Mouse (Mus musculus) retina, postnatal 1 day (tissue): ENCODE results near the gene Ppil6.

Experiments
- DNase-seq: peaks from one replicate; pipeline ENCODE4 v3.0.0-alpha.2; 2012

Gene Ppil6

DNA sequence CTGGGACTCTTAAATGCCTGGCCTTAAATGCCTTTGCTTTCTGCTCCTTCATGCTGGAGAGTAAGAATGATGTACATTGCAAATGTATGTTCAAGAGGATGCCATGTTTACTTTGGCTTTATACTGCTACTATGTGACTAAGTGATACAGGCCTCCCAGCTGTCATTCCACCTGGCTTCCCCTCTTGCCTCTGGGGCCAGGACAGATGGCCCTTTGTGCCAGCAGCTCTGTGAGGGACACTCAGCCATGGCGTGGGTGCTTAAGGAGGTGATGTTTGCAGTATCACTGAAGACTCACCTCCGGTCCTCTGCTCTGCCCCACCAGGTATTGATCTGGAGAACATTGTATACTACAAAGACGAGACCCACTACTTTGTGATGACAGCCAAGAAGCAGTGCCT, 10.3 kb upstream of the Ppil6 start:
- DNase-seq, result no peak

DNA sequence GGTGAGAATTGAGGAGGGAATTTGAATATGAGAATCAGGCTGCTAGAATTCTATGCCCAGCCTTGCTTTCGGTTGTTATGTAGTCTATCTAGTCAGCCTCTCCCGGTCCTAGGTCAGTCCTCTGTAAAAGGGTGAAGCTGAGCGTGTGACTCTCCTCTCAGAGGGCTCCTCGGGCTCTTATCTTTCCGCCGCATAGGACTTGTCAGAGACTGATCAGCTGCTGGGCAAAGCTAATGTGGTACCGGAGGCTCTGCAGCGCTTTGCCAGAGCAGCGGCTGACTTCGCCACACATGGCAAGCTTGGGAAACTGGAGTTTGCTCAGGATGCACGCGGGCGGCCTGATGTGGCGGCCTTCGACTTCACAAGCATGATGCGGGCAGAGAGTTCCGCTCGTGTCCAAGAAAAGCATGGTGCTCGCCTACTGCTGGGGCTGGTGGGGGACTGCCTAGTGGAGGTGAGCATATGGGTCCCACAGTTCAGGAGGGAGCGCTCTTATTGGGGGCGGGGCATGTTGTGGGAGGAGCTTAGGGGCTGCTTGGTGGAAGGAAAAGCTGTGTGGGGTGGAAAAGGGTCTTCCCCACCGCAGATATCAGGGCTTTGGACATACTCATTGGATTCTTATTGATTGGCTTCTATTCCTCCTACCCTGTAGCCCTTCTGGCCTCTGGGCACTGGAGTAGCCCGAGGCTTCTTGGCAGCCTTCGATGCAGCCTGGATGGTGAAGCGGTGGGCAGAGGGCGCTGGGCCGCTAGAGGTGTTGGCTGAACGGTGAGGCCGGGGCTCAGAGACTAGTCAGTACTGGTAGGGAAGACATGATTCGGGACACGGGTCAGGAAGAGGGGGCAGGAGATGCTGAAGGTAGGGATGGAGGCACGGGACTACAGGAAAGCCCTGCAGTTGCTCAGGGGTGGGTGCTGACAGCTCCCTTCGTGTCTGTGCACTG, 9.0 kb upstream of the Ppil6 start:
- no peak for DNase-seq

DNA sequence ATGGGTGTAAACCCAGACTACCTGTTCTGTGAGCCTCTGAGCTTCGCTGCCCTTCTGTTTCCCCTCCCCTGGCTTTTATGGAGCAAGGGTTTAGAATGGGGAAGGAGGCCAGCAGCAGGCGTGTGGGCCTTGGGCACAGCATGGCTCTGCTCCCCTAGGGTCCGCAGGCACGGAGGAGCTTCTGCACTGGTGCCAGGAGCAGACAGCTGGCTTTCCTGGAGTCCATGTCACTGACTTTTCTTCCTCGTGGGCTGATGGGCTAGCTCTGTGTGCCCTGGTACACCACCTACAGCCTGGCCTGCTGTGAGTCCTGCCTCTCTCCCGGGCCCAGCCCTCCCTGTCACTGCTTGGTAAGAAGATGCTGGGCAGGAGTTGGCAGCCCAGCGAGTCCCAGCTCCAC, 7.8 kb upstream of the Ppil6 start:
- no peak for DNase-seq

DNA sequence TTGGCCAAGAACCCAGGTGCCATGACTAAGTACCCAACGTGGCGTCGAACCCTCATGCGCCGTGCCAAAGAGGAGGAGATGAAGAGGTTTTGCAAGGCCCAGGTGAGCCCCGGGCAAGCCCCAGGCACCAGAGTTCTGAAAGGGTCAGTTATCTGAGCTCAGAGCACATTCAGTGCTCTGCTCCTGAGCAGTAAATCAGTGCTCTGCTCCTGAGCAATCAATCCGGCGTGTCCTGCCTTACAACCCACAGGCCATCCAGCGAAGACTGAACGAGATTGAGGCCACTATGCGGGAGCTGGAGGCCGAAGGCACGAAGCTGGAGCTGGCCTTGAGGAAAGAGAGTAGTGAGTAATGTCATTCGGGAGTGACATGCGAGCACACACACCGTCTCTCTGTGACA, 4.5 kb upstream of the Ppil6 start:
- no peak for DNase-seq

DNA sequence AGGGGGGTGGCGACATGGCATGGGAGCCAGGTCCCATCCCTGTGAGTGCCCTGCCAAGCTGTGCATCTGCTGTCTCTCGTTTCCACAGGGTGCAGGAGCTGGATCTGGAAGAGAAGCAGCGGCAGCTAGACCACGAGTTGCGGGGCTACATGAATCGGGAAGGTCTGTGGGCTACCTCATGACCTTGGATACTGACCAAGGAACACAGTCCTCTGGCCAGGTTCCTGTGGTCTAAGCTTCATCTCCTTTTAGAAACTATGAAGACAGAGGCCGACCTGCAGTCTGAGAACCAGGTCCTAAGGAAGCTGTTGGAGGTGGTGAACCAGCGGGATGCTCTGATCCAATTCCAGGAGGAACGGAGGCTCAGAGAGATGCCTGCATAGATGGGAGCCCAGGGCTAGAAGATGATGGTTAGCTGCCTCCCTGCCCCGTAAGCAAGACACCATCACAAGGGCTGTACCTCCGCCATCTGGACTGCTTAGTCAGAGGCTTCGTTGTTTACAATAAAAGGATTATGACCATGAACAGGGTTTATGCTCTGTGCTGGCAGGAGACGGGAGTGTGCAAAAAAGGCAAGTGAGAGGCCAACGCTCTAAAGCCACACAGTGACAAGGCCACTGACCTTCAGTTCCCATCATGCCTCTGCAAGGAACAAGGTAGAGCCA, 3.6 kb upstream of the Ppil6 start:
- no peak for DNase-seq

DNA sequence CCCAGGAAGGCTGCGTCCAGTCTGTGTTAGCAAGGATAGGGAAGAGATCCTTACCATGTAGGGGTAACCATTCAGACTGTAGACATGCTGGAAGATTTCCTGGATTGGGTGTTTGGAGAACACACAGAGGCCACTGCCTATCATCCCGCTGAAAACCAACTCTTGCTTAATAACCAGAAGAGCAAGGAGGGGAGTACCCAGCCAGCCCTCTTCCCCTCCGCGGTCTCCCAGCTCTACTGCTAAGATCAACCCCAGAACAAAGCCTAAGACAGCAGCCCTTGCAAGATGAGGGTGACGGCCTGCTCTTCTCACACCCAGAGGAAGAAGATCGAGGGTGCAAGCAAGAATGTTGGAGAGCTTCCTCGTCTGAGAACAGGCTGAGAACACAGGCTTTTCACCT, 1.4 kb upstream of the Ppil6 start:
- no peak for DNase-seq

DNA sequence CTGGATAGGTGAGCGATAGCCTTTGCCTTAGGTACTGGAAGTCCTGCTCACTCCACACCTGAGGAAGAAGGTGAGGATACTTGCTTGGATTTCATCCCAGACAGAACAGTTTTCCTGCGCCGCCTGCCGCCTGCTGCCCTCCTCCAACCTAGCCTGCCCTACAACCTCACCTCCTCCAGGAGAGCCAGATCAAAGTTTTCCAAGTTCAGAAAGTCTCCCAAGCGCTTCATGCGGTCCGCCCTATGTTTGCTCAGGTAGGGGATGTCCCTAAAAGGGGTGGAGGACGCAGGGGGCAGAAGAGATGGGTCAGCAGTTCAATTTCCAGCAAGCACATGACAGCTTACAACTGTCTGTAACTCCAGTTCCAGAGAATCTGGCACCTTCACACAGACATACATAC, 945 bp upstream of the Ppil6 start:
- DNase-seq, result no peak

DNA sequence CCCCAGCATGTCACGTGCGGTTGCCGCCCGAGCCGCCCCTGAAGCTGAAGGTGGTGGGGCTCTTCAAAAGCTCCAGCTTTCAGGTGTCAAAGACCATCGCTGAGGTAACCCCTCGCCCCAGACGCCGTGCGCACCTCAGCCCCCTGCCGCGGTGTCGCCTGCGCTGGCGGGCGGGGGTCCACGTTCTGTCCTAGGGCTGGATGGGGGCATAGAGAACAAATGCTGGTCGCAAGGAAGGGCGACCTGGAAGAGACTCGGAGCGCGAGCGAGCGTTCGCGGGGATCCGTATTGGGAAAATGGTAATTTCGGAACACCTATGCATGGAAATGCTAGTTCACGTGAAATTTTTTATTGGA, 257 bp downstream of the Ppil6 start:
- no peak for DNase-seq

DNA sequence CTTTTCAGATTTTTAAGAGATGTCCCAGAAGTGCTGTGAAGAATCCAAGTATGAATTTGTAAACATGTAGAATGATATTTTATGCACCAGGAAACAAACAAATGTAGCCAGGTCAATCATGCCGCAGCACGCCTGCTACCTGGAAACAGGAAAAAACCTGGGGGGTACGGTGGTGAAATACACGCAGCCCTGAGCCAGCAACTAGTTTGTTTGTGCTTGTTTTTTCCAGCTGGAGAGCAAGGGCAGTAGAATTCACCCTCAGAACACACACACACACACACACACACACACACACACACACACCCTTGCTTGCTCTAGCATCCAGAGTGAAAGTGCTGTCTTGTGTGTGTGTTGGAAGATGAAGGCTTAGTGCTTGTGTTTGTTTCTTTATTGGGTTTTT, 872 bp downstream of the Ppil6 start:
- peak; percentile 50 for DNase-seq

DNA sequence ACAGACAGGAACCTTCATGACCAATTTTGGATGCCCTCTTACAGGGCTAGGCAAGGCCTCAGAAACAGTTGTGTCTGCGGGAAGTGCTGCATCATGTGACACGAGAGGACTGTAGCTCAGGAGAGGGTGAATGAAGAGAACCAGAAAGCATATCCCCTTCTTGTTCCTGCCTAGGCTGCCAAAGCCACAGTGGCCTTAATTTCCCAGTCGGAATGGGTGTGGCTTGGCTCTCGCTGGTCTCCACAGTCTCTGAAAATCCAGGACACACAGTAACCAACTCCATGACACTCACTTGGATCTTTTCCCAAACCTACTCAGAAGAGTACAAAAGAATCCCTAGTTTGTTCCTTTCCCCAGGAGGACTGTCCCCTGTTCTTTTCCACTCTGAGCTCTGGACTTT, 10.7 kb downstream of the Ppil6 start:
- peak; percentile 30 for DNase-seq

DNA sequence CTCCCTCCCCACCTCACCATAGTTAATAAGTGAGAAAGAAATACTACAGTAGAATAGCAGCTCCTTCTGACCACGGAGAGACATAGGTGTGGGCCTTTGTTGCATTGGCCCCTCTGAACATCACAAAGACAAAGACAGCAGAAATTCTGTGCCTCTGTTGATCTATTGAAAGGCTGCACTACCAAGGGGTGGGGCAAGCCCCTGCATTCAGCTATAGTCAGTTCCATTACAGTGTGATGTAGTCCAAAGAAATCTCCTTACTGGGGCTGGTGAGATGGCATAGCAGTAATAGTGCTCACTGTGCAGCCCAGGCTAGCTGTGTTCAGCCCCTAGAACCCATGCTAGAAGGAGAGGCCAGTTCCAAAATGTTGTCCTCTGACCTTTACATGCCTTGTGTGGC, 14.8 kb downstream of the Ppil6 start:
- no peak for DNase-seq

DNA sequence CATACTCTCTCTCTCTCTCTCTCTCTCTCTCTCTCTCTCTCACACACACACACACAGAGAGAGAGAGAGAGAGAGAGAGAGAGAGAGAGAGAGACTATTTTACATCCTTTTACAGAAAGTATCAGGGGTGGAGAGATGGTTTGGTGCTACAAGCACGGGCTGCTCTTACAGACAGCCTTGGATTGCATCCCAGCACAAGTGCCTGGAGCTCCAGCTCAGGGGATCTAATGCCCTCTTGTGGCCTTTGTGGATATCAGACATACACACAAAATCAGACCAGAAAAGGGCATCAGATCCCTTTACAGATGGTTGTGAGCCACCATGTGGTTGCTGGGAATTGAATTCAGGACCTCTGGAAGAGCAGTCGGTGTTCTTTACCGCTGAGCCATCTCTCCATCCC, 15.2 kb downstream of the Ppil6 start:
- peak; percentile 89 for DNase-seq

DNA sequence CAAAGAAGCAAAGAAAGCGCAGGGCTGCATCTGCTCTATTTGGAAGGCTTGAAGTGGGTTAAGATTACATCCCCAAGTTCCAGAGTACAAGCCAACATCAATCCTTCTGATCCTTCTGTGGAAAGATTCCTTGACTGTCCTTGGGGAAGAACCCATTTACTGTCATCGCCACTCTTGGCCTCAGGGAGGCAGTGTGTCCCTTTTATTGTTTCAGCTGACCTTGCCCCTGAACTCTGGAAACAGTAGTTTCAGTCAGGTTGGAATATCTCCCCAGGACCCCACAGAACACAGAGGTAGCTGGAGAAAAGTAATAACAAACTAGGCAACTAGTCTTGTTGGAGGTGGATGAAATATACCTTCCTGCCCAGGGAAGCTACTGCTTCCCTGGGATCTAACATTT, 18.9 kb downstream of the Ppil6 start:
- DNase-seq, result peak; percentile 50

DNA sequence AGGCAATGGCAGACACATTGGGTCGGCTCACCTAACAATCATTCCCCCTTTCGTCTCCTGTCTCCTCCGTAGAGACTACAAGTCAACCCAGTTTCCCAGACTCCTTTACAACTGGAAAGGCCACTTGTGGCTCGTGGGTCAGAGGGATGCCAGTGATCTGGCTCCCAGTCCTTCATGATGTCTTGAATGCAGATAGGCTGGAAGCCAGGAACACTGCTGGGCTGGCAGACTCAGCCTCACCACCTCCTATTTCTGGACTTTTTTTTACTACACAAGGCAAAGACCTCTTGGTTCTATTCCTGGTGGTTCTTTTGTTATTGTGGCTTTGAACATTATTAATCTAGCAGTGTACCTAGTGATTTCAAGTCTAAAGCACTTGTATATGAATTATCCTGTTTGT, 24.1 kb downstream of the Ppil6 start:
- no peak for DNase-seq

DNA sequence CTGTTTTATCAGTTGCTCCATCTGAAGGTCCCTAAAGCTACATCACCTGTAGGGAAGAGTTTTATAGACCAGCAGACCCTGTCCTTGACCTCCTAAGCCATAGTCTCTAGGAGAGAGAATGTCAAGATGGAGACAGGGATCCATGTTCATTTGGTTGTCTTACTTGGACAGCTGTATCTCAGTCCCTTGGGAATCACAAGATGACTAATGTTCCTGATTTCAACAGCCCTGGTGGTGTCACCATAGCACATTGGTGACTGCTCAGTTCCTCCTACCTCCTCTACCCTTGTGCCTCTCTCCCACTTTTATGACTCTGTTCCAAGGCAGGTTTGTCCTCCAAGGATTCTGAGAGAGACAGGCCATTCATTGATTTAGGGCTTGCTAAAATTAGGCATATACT, 24.7 kb downstream of the Ppil6 start:
- no peak for DNase-seq

DNA sequence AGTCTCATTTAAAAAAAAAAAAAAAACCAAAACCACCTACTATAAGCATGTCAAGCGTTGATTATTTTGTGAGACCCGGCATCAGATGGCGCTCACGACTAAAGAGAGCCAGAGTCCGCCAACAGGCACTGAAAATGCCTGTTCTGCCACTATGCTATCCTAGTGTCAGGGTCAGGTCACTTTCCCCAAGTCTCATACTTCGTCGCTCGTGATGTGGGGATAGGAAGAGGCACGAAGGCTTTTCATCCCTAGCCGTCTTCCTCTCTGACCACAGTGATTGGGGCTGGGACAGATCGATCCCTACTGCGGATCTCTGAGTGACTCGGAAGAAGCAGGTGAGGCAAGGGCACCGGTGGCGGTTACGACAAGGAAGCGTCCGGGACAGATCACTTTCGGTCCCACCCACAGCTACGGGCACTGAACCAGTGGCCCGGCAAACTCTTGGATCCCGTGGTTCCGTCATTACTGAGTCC, 28.3 kb downstream of the Ppil6 start:
- peak; percentile 86 for DNase-seq

DNA sequence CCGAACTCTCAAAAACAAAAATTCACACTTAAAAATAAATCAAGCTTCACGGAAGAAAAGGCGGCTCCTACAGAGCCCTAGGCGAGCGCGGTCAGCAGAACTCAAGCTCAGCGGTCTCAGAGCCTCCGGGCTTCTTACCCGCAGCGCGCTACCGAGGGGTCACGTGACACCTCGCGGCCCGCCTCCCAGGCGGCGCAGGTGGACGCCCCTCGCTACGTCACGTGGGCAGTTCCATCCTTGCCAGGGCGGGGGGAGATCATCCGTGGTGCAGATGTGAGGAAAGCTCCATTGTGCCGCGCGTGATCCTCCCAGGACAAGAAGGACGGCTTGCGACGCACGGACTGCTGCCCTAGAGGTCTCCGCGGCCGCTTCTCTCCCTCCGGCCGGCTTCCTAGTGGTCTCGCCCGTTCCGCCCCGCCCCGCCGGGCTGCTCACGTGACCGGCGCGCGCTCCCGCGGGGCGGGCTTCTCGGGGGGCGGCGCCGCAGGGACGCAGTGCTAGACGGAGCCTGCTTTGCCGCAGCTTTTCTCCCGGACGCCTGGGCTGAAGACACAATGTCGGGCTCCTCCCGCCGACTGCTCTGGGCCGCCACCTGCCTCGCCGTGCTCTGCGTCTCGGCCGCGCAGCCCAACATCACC, 28.9 kb downstream of the Ppil6 start, which contains the start of gene Cd164:
TSS of gene Cd164 (plus strand) at position 434 of the 638 bp plus-strand sequence.
- peak; percentile 98 for DNase-seq

DNA sequence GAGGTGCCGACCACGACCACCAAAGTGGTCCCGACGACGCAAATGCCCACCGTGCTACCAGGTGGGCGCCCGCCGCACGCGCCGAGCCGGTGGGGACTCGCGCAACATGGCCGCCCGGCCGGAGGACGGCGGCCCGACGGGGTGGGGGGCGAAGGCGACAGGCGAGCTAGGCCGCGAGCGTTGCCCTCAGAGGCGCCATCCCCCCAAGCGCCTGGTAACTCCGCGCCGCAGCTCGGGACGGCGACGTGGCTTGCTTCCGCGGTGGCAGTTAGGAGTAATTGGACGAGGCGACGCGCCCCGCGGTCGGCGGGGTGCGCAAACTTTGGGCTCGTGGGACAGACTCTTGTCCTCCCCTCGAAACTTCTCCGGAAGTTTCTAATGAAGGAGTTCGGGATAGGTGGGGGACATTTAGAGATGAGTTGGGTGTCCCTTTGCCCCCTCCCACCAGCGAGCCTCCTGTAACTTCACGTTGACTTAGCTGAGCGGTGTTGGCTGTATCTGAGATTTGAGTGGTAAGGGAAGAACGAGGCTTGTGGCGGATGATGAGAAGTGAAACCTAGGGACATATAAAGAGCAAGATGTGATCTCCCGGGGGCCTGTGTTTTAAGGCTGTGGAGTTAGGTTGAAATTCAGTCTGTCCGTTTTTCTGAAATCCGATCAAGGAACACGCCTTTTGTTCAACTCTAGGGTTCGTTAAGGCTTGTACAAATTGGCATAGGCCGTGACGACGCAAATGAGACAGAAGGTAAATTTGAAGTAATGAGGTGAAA, 29.6 kb downstream of the Ppil6 start:
- no peak for DNase-seq

DNA sequence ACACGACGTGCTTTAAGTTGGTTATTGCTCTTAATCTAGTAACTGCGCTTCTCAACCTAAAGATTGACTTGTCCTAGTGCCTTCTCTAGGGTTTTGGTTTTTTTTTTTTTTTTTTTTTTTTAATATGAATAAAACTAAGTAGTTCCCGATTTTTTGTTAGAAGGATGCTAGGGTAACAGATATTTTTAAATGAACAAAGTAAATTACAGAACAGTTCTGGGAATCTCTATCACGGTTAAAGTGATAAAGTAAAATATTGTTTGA, 30.1 kb downstream of the Ppil6 start:
- DNase-seq, result no peak

DNA sequence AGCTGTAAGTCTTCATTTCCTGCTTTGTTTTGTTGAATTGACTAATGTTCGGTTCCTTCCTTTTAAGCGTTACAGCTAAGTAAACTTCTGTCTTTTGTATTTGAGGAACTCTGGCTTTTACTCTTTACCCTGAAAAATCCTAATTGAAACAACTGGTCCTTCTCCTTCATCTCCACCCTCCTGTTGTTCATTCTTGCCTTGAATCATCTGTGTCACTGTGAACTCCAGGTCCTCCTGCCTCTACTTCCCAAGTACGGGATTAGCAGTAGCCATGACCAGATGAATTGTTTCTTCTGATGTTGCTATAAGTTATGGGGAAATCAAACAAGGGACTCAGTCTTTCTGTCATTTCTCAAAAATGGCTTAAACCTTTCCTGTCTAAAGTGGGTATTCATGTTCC, 33.1 kb downstream of the Ppil6 start:
- DNase-seq, result no peak

DNA sequence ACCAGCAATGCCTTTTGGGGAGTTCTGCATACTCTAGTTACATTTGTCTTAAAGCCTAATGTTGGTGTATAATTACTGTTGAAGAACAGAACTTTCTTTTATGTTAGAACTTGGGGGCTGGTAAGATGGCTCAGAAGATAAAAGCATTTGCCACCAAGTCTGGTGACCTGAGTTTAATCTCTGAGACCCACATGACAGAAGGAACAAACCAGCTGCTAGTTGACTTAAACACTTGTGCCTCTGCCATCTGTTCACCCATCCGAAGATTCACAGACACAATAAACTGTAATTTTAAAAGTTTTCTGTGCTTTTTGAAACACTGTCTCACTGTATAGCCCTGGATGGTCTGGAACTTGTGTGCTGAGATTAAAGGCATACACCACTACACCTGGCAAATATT, 35.5 kb downstream of the Ppil6 start:
- DNase-seq, result no peak

DNA sequence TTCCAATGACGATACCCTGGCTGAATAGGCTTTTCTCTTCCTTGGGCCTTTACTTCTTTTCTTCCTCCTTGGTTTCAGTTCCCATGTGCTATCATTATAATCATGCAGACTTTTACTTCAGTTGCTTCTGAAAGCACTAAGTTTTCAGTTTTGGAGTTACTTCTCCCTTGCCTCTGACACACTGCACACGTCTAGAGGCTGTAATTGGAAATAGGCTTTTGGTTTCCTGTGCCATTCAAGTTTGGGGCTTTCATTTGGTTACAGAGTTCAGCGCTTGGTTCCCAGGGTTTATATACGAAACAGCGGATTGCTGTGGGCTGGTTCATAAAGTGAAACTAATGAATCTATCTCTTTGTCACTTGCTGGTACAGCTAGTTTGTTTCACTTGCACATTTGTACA, 39.7 kb downstream of the Ppil6 start:
- DNase-seq, result no peak

DNA sequence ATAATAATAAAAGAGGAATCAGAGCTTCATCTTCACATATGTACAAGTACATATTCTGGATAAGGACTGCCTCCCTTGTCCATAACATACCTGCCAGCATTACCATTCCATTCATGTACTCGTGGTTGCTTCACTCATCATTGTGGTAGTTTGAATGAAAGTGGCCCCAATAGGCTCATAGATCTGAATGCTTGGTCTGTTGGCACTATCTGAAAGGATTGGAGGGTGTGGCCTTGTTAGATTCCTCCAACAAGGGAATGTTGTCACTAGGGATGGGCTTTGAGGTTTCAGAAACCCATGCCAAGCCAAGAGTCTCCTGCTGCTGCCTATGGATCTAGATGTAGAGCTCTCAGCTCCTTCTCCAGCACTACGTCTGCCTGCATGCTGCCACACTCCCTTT, 45.8 kb downstream of the Ppil6 start:
- DNase-seq, result no peak
